Comparison of ENCODE assay signal across 24 mouse cellular contexts in genomic region chr2:93770895-93771294, GRCm38 (mm10). TPM values are rescaled to one million over a fixed set of nuclear protein-coding genes. Genes with fewer than 3 reads are reported as not detected.
DNase-seq lines count a peak whose midpoint lies in the region; ATAC-seq and TF ChIP-seq lines count a peak whose summit lies in the region.
"Had no signal": no experiment of that assay in that cellular context is flagged by ENCODE, and none has a peak within 500 bp of the region (broad histone marks: within the 10 kb centered on the region; RNA-seq: fewer than 3 reads in every experiment).

No protein-coding gene starts in this region.

- H3K27me3 ChIP-seq in heart, embryonic 10.5 days (ENCODE audit: insufficient read depth, poor library complexity, severe bottlenecking): no peaks in the 10 kb centered on the region
- no peaks in the 10 kb centered on the region for H3K27me3 ChIP-seq in heart, embryonic 16.5 days (ENCODE audit: control insufficient read depth, insufficient read depth, low read length)
- no peaks in the 10 kb centered on the region for H3K27me3 ChIP-seq in heart, adult 2 months (ENCODE audit: control insufficient read depth, insufficient read depth, low read length)
- no peaks in the 10 kb centered on the region for H3K27me3 ChIP-seq in embryonic facial prominence, embryonic 11.5 days (ENCODE audit: control insufficient read depth, insufficient read depth, low read length)
- H3K27me3 ChIP-seq in limb, embryonic 14.5 days (ENCODE audit: control insufficient read depth, insufficient read depth, low read length): 0 out of 2 replicates have a peak, but pooled peaks cover 4% of the 10 kb centered on the region
- H3K27me3 ChIP-seq: midbrain, embryonic 12.5 days; neural tube, embryonic 12.5 days had no signal

- intact Hi-C loops in heart, postnatal 14 days (cut with DNase I): no loop called here
- intact Hi-C loops in heart, adult 2 months (cut with DNase I): loop anchor here (5.0 kb wide), 1 partner anchor 44 kb away; no protein-coding TSS in a partner anchor

- no peak overlapping the region for H3K4me2 ChIP-seq in heart, embryonic 16.5 days (ENCODE audit: low read depth, low read length)
- H3K4me2 ChIP-seq in embryonic facial prominence, embryonic 11.5 days (ENCODE audit: low read depth, low read length): no peak overlapping the region
- H3K4me2 ChIP-seq in limb, embryonic 14.5 days (replicated peaks; ENCODE audit: low read depth, low read length, severe bottlenecking): no peak overlapping the region
- H3K4me2 ChIP-seq: liver, embryonic 11.5 days; midbrain, embryonic 12.5 days; neural tube, embryonic 12.5 days had no signal

- H3K4me1 ChIP-seq in heart, embryonic 10.5 days: peaks cover 47% of the 10 kb centered on the region
- H3K4me1 ChIP-seq in heart, embryonic 16.5 days (ENCODE audit: control insufficient read depth, insufficient read depth, low read length): peaks cover 24% of the 10 kb centered on the region
- H3K4me1 ChIP-seq in heart, adult 2 months (ENCODE audit: control insufficient read depth, insufficient read depth, low read length): peaks cover 4% of the 10 kb centered on the region
- H3K4me1 ChIP-seq in embryonic facial prominence, embryonic 11.5 days (ENCODE audit: control insufficient read depth, insufficient read depth, low read length): peaks cover 3% of the 10 kb centered on the region; the same call in 1 of the 2 replicates
- H3K4me1 ChIP-seq in limb, embryonic 14.5 days (ENCODE audit: control insufficient read depth, insufficient read depth, low read length): peaks cover 38% of the 10 kb centered on the region

- no peak for TF ChIP-seq EP300 in heart, adult 2 months (IDR thresholded peaks at IDR 0.05; ENCODE audit: insufficient read depth, low read depth, low read length)

- H3K9ac ChIP-seq in heart, embryonic 16.5 days (ENCODE audit: low read length): peak overlapping the region; percentile 13; the same call in 1 of the 2 replicates
- no peak overlapping the region for H3K9ac ChIP-seq in heart, adult 2 months (ENCODE audit: low read depth, low read length)
- H3K9ac ChIP-seq in embryonic facial prominence, embryonic 11.5 days (replicated peaks; ENCODE audit: low read length): no peak overlapping the region
- no peak overlapping the region for H3K9ac ChIP-seq in limb, embryonic 14.5 days (ENCODE audit: low read depth, low read length, severe bottlenecking)
- H3K9ac ChIP-seq: forebrain, postnatal 0 days; midbrain, embryonic 12.5 days; neural tube, embryonic 12.5 days had no signal

- no peaks in the 10 kb centered on the region for H3K79me2 ChIP-seq in heart, adult 2 months (replicated peaks; ENCODE audit: control insufficient read depth, insufficient read depth, low read length)

- ATAC-seq in heart, embryonic 16.5 days (replicated peaks; ENCODE audit: extremely low read depth, insufficient read depth, low FRiP score): no peak
- ATAC-seq in embryonic facial prominence, embryonic 11.5 days (replicated peaks; ENCODE audit: insufficient number of reproducible peaks, low FRiP score, low TSS enrichment, low read depth): no peak
- 0 out of 2 replicates have a peak, but pooled peaks have one; percentile 28 for ATAC-seq in limb, embryonic 14.5 days (ENCODE audit: low FRiP score, low read depth)
- ATAC-seq: activated CD4-positive, CD25-positive, alpha-beta regulatory T cell, adult 4 months; forebrain, postnatal 0 days; hindbrain, postnatal 0 days; intestine, embryonic 16.5 days had no signal

- peak overlapping the region; percentile 76; the same call in 1 of the 2 replicates for H3K27ac ChIP-seq in heart, embryonic 10.5 days
- peak overlapping the region; percentile 65 for H3K27ac ChIP-seq in heart, embryonic 16.5 days (ENCODE audit: low read length)
- H3K27ac ChIP-seq in heart, adult 2 months: no peak overlapping the region
- peak overlapping the region; percentile 28; the same call in 1 of the 2 replicates for H3K27ac ChIP-seq in embryonic facial prominence, embryonic 11.5 days (replicated peaks; ENCODE audit: low read depth, low read length)
- H3K27ac ChIP-seq in limb, embryonic 14.5 days (replicated peaks; ENCODE audit: low read depth, low read length): no peak overlapping the region; the same call in 1 of the 2 replicates
- H3K27ac ChIP-seq: hindbrain, postnatal 0 days; layer of hippocampus, adult 2 months; midbrain, embryonic 12.5 days; neural tube, embryonic 12.5 days; stomach, postnatal 0 days had no signal

- no peak for TF ChIP-seq CTCF in heart, adult 2 months (IDR thresholded peaks at IDR 0.05)

- H3K4me3 ChIP-seq in heart, embryonic 10.5 days: no peak overlapping the region
- H3K4me3 ChIP-seq in heart, embryonic 16.5 days (ENCODE audit: low read length): no peak overlapping the region
- H3K4me3 ChIP-seq in heart, adult 2 months: no peak overlapping the region
- H3K4me3 ChIP-seq in embryonic facial prominence, embryonic 11.5 days (ENCODE audit: low read depth, low read length): no peak overlapping the region
- no peak overlapping the region for H3K4me3 ChIP-seq in limb, embryonic 14.5 days (replicated peaks; ENCODE audit: low read length)
- H3K4me3 ChIP-seq: layer of hippocampus, adult 2 months; midbrain, embryonic 12.5 days; neural tube, embryonic 12.5 days had no signal

- no peak for TF ChIP-seq POLR2A in heart, adult 2 months (IDR thresholded peaks at IDR 0.05; ENCODE audit: insufficient read depth, low read depth, low read length)
- no peak for TF ChIP-seq POLR2A in limb, embryonic 14.5 days (IDR thresholded peaks at IDR 0.05; ENCODE audit: borderline replicate concordance, extremely low read depth, insufficient read depth, insufficient read length)

- no peaks in the 10 kb centered on the region for H3K9me3 ChIP-seq in heart, embryonic 10.5 days
- no peaks in the 10 kb centered on the region for H3K9me3 ChIP-seq in heart, embryonic 16.5 days (replicated peaks; ENCODE audit: control insufficient read depth, low read length)
- H3K9me3 ChIP-seq in embryonic facial prominence, embryonic 11.5 days (replicated peaks; ENCODE audit: control insufficient read depth, low read length): no peaks in the 10 kb centered on the region
- H3K9me3 ChIP-seq in limb, embryonic 14.5 days (ENCODE audit: control insufficient read depth, low read length): no peaks in the 10 kb centered on the region
- H3K9me3 ChIP-seq: midbrain, embryonic 12.5 days; neural tube, embryonic 12.5 days had no signal

- H3K36me3 ChIP-seq in heart, embryonic 10.5 days: peaks cover 11% of the 10 kb centered on the region; the same call in 1 of the 2 replicates
- H3K36me3 ChIP-seq in heart, embryonic 16.5 days (ENCODE audit: control insufficient read depth, insufficient read depth): peaks cover 6% of the 10 kb centered on the region; the same call in 1 of the 2 replicates
- H3K36me3 ChIP-seq in heart, adult 2 months (ENCODE audit: control insufficient read depth, insufficient read depth, low read length): no peaks in the 10 kb centered on the region
- no peaks in the 10 kb centered on the region for H3K36me3 ChIP-seq in embryonic facial prominence, embryonic 11.5 days (replicated peaks; ENCODE audit: control insufficient read depth, insufficient read depth, low read depth, low read length)
- H3K36me3 ChIP-seq in limb, embryonic 14.5 days (ENCODE audit: control insufficient read depth, insufficient read depth, low read length): peaks cover 19% of the 10 kb centered on the region
- H3K36me3 ChIP-seq: neural tube, embryonic 12.5 days had no signal

- DNase-seq in heart, embryonic 10.5 days (ENCODE audit: low spot score): no peak
- DNase-seq in heart, postnatal 14 days: no peak
- DNase-seq in heart, adult 2 months: no peak
- DNase-seq in embryonic facial prominence, embryonic 11.5 days (ENCODE audit: low spot score): no peak
- DNase-seq in limb, embryonic 14.5 days (ENCODE audit: low spot score): no peak
- no peak for DNase-seq in layer of hippocampus, adult 11-12 months (ENCODE audit: low spot score)
- DNase-seq: adrenal gland, adult 8-10 months; B cell, adult 2 months; forebrain, postnatal 0 days; kidney, adult 9 months; kidney, postnatal 14 days; layer of hippocampus, postnatal 36 days; lung, adult 2 months; lung, postnatal 14 days; right cerebral cortex, postnatal 14 days had no signal

- 56% methylated on average over 4 of the region's 4 CpGs for WGBS in heart, embryonic 10.5 days
- 45% methylated on average over 4 of the region's 4 CpGs for WGBS in heart, embryonic 16.5 days
- WGBS in heart, adult 2 months: 64% methylated on average over 4 of the region's 4 CpGs
- WGBS in embryonic facial prominence, embryonic 11.5 days: 43% methylated on average over 4 of the region's 4 CpGs
- WGBS in limb, embryonic 14.5 days: 52% methylated on average over 4 of the region's 4 CpGs

RNA-seq across cellular contexts. Expression of gene Ext2, which starts 51.5 kb away (rescaled TPM):
- polyA plus RNA-seq in heart, embryonic 10.5 days (2016; fragmentation: Nextera tagmentation; extraction: Ambion mirVana): 82.8 and 83.0 TPM in 2 replicates
- total RNA-seq in heart, postnatal 14 days (2021): 10 to 100 TPM; 48.8 to 49.9 TPM
- polyA plus RNA-seq in heart, embryonic 16.5 days (2015; fragmentation: Nextera tagmentation; extraction: Ambion mirVana): 70.1 and 70.6 TPM in 2 replicates
- total RNA-seq in heart, adult 2 months (2021): 10 to 100 TPM; 43.8 to 44.0 TPM
- 28.9 and 36.9 TPM in 2 replicates for polyA plus RNA-seq in heart, adult 2 months (2012; rRNA removed)
- 70.1 and 79.0 TPM in 2 replicates for polyA plus RNA-seq in embryonic facial prominence, embryonic 11.5 days (2014; fragmentation: Nextera tagmentation; extraction: Ambion mirVana)
- polyA plus RNA-seq in limb, embryonic 14.5 days (2012; rRNA removed): 80.7 and 90.5 TPM in 2 replicates
- 115 TPM in 2 replicates for polyA plus RNA-seq in limb, embryonic 14.5 days (2014; fragmentation: Nextera tagmentation; extraction: Ambion mirVana)

Comparison
In these comparisons a context has a peak if more than half of its experiments do, and no peak if none do; other contexts are left out.
1. H3K27ac ChIP-seq: peak in heart, embryonic 10.5 days (single experiment), heart, embryonic 16.5 days (single experiment) and embryonic facial prominence, embryonic 11.5 days (single experiment); none in heart, adult 2 months (single experiment) and limb, embryonic 14.5 days (single experiment).